ENCODE assay signal across 8 mouse cellular contexts in the genomic region with DNA sequence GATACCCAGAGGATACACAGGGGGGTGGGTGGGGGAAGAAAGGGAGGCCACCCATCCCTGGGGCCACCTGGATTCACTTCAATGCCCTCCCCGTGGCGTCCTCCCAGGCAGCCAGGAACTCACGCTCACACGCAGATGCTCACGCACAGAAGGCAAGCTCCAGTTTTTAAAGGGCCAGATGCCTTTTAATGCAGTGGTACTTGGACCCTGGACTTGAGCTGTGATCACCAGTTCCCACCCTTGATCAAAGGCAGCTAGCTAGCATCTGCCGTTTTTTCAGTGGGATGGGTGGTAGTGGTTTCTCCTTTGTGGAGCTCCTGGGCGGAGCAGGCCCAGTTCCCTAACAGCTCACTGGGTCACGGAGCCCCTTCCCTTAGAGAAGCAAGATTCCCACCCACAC. TPM values are rescaled to one million over a fixed set of nuclear protein-coding genes. Genes with fewer than 3 reads are reported as not detected.
DNase-seq lines count a peak whose midpoint lies in the region; ATAC-seq and TF ChIP-seq lines count a peak whose summit lies in the region.

No protein-coding gene starts in this region.

- peak; percentile 64 for DNase-seq in embryo, embryonic 10 days (ENCODE audit: low spot score)
- no peak for DNase-seq in embryo, embryonic 9.5 days (ENCODE audit: extremely low spot score)
- DNase-seq in embryo, embryonic 11 days = peak; percentile 73
- DNase-seq in hindbrain, embryonic 11.5 days (ENCODE audit: low spot score) = peak; percentile 70
- DNase-seq in limb, embryonic 10.5 days (ENCODE audit: low spot score) = peak; percentile 69

- peak overlapping the region; percentile 68 for H3K4me3 ChIP-seq in E14TG2a.4 (replicated peaks; ENCODE audit: low read length)
- peak overlapping the region; percentile 47 for H3K4me3 ChIP-seq in hindbrain, embryonic 11.5 days (ENCODE audit: low read depth, low read length)
- peak overlapping the region; percentile 54 for H3K4me3 ChIP-seq in limb, embryonic 10.5 days
- H3K4me3 ChIP-seq in neural tube, embryonic 13.5 days = peak overlapping the region; percentile 64

- no peaks in the 10 kb centered on the region for H3K9me3 ChIP-seq in E14TG2a.4 (ENCODE audit: low read length)
- no peaks in the 10 kb centered on the region for H3K9me3 ChIP-seq in hindbrain, embryonic 11.5 days (ENCODE audit: control insufficient read depth, low read length)
- H3K9me3 ChIP-seq in limb, embryonic 10.5 days (replicated peaks) = no peaks in the 10 kb centered on the region
- no peaks in the 10 kb centered on the region for H3K9me3 ChIP-seq in neural tube, embryonic 13.5 days

- no peak for ATAC-seq in hindbrain, embryonic 11.5 days (ENCODE audit: low FRiP score)
- 0 out of 2 replicates have a peak, but pooled peaks have one; percentile 9 for ATAC-seq in neural tube, embryonic 13.5 days (ENCODE audit: low read depth)
- no peak for ATAC-seq in inflammation-experienced regulatory T-cells, adult 6 months

- H3K27me3 ChIP-seq in E14TG2a.4 (ENCODE audit: insufficient read depth, low read length) = no peaks in the 10 kb centered on the region
- H3K27me3 ChIP-seq in hindbrain, embryonic 11.5 days (ENCODE audit: control insufficient read depth, insufficient read depth, low read length) = no peaks in the 10 kb centered on the region
- H3K27me3 ChIP-seq in limb, embryonic 10.5 days (ENCODE audit: low read depth, poor library complexity, severe bottlenecking) = no peaks in the 10 kb centered on the region
- no peaks in the 10 kb centered on the region for H3K27me3 ChIP-seq in neural tube, embryonic 13.5 days

- H3K4me1 ChIP-seq in E14TG2a.4 (replicated peaks; ENCODE audit: low read depth, low read length) = peaks cover 92% of the 10 kb centered on the region
- H3K4me1 ChIP-seq in hindbrain, embryonic 11.5 days (replicated peaks; ENCODE audit: control insufficient read depth, insufficient read depth, low read length) = peaks cover 18% of the 10 kb centered on the region
- H3K4me1 ChIP-seq in limb, embryonic 10.5 days = peaks cover 66% of the 10 kb centered on the region
- peaks cover 62% of the 10 kb centered on the region for H3K4me1 ChIP-seq in neural tube, embryonic 13.5 days (replicated peaks)

- H3K9ac ChIP-seq in hindbrain, embryonic 11.5 days (ENCODE audit: low read depth, low read length) = peak overlapping the region; percentile 67
- peak overlapping the region; percentile 86 for H3K9ac ChIP-seq in neural tube, embryonic 13.5 days

- H3K36me3 ChIP-seq in E14TG2a.4 (ENCODE audit: insufficient read depth, low read length) = peaks cover 59% of the 10 kb centered on the region
- H3K36me3 ChIP-seq in hindbrain, embryonic 11.5 days (ENCODE audit: control insufficient read depth, insufficient read depth, low read length) = 0 out of 2 replicates have a peak, but pooled peaks cover 5% of the 10 kb centered on the region
- peaks cover 62% of the 10 kb centered on the region for H3K36me3 ChIP-seq in limb, embryonic 10.5 days
- peaks cover 40% of the 10 kb centered on the region for H3K36me3 ChIP-seq in neural tube, embryonic 13.5 days

- H3K27ac ChIP-seq in hindbrain, embryonic 11.5 days (ENCODE audit: low read depth, low read length) = peak overlapping the region; percentile 74
- H3K27ac ChIP-seq in limb, embryonic 10.5 days = peak overlapping the region; percentile 82
- peak overlapping the region; percentile 86 for H3K27ac ChIP-seq in neural tube, embryonic 13.5 days (replicated peaks)

- TF ChIP-seq CTCF in E14TG2a.4 (conservative IDR thresholded peaks at IDR 0.05; ENCODE audit: low read length) = no peak

- peak overlapping the region; percentile 51 for H3K4me2 ChIP-seq in hindbrain, embryonic 11.5 days (replicated peaks; ENCODE audit: low read depth, low read length)
- H3K4me2 ChIP-seq in neural tube, embryonic 13.5 days = peak overlapping the region; percentile 95

- WGBS in hindbrain, embryonic 11.5 days = 13% methylated on average over 8 of the region's 8 CpGs
- 12% methylated on average over 8 of the region's 8 CpGs for WGBS in limb, embryonic 10.5 days
- 9% methylated on average over 8 of the region's 8 CpGs for WGBS in neural tube, embryonic 13.5 days

RNA-seq across cellular contexts. Expression of a gene that starts 3.2 kb away (rescaled TPM):
- polyA plus RNA-seq in hindbrain, embryonic 11.5 days (2014; fragmentation: Nextera tagmentation; extraction: Ambion mirVana) = 33.9 and 36.6 TPM in 2 replicates
- 43.6 and 48.3 TPM in 2 replicates for polyA plus RNA-seq in limb, embryonic 10.5 days (2016; fragmentation: Nextera tagmentation; extraction: Ambion mirVana)
- 59.6 and 66.7 TPM in 2 replicates for polyA plus RNA-seq in neural tube, embryonic 13.5 days (2015; fragmentation: Nextera tagmentation; extraction: Ambion mirVana)
- 10 to 100 TPM; 31.4 to 50.6 (median 32.0) TPM for polyA plus RNA-seq in inflammation-experienced regulatory T-cells, adult 6 months (2017; shearing (Covaris generic))

RNA-seq across cellular contexts. Expression of a gene that starts 5.2 kb away (rescaled TPM):
- 6.8 and 7.2 TPM in 2 replicates for polyA plus RNA-seq in hindbrain, embryonic 11.5 days (2014; fragmentation: Nextera tagmentation; extraction: Ambion mirVana)
- polyA plus RNA-seq in limb, embryonic 10.5 days (2016; fragmentation: Nextera tagmentation; extraction: Ambion mirVana) = 6.0 and 8.8 TPM in 2 replicates
- 94.3 and 111 TPM in 2 replicates for polyA plus RNA-seq in neural tube, embryonic 13.5 days (2015; fragmentation: Nextera tagmentation; extraction: Ambion mirVana)
- polyA plus RNA-seq in inflammation-experienced regulatory T-cells, adult 6 months (2017; shearing (Covaris generic)) = 1 to 10 TPM in 1 of 3 experiments, not detected in 2; 1.7 TPM

RNA-seq across cellular contexts. Expression of a gene that starts 9.4 kb away (rescaled TPM):
- polyA plus RNA-seq in hindbrain, embryonic 11.5 days (2014; fragmentation: Nextera tagmentation; extraction: Ambion mirVana) = 8.3 and 8.6 TPM in 2 replicates
- polyA plus RNA-seq in limb, embryonic 10.5 days (2016; fragmentation: Nextera tagmentation; extraction: Ambion mirVana) = 26.8 and 30.0 TPM in 2 replicates
- polyA plus RNA-seq in neural tube, embryonic 13.5 days (2015; fragmentation: Nextera tagmentation; extraction: Ambion mirVana) = 3.8 and 3.9 TPM in 2 replicates
- polyA plus RNA-seq in inflammation-experienced regulatory T-cells, adult 6 months (2017; shearing (Covaris generic)) = 10 to 100 TPM in 2 of 3 experiments, 1 to 10 TPM in 1; 5.8 to 11.5 (median 10.3) TPM

RNA-seq across cellular contexts. Expression of a gene that starts 12.7 kb away (rescaled TPM):
- polyA plus RNA-seq in hindbrain, embryonic 11.5 days (2014; fragmentation: Nextera tagmentation; extraction: Ambion mirVana) = 870 and 939 TPM in 2 replicates
- 1,138 and 1,369 TPM in 2 replicates for polyA plus RNA-seq in limb, embryonic 10.5 days (2016; fragmentation: Nextera tagmentation; extraction: Ambion mirVana)
- 769 and 771 TPM in 2 replicates for polyA plus RNA-seq in neural tube, embryonic 13.5 days (2015; fragmentation: Nextera tagmentation; extraction: Ambion mirVana)
- 1,000 to 10,000 TPM; 2,239 to 3,896 (median 3,389) TPM for polyA plus RNA-seq in inflammation-experienced regulatory T-cells, adult 6 months (2017; shearing (Covaris generic))

RNA-seq across cellular contexts. Expression of a gene that starts 20.5 kb away (rescaled TPM):
- 43.3 and 48.1 TPM in 2 replicates for polyA plus RNA-seq in hindbrain, embryonic 11.5 days (2014; fragmentation: Nextera tagmentation; extraction: Ambion mirVana)
- 44.5 and 56.4 TPM in 2 replicates for polyA plus RNA-seq in limb, embryonic 10.5 days (2016; fragmentation: Nextera tagmentation; extraction: Ambion mirVana)
- polyA plus RNA-seq in neural tube, embryonic 13.5 days (2015; fragmentation: Nextera tagmentation; extraction: Ambion mirVana) = 47.0 and 51.4 TPM in 2 replicates
- 100 to 1,000 TPM in 1 of 3 experiments, 10 to 100 TPM in 2; 70.1 to 108 (median 91.4) TPM for polyA plus RNA-seq in inflammation-experienced regulatory T-cells, adult 6 months (2017; shearing (Covaris generic))
